Mouse (Mus musculus) myocyte (in vitro differentiated cells): Measurements from ENCODE around the gene Rnf114. TPM values are rescaled to one million over a fixed set of nuclear protein-coding genes. Genes with fewer than 3 reads are reported as not detected.

ENCODE experiments used
- H3K27me3 ChIP-seq: one replicate; pipeline ENCODE4 v1.6.1; 2011; ENCODE audit not compliant: control insufficient read depth, insufficient read depth, insufficient read length
- H3K36me3 ChIP-seq: one replicate; pipeline ENCODE4 v1.6.1; 2011; ENCODE audit not compliant: control insufficient read depth, insufficient read depth
- H3K4me2 ChIP-seq: one replicate; pipeline ENCODE4 v1.6.1; 2011; ENCODE audit warnings: low read depth, control low read depth
- H3K4me3 ChIP-seq: one replicate; pipeline ENCODE4 v1.5.1; 2011; ENCODE audit warnings: mild to moderate bottlenecking, control low read depth, moderate library complexity
- H3K79me2 ChIP-seq: one replicate; pipeline ENCODE4 v1.6.1; 2011; ENCODE audit not compliant: control insufficient read depth, insufficient read depth
- H3ac ChIP-seq: one replicate; pipeline ENCODE4 v1.6.1; 2011; ENCODE audit not compliant: control insufficient read depth, insufficient read length
- CEBPB ChIP-seq: IDR thresholded peaks from 2 replicates; pipeline ENCODE4 v1.6.1; 2011; ENCODE audit warnings: mild to moderate bottlenecking, moderate library complexity; ENCODE audit not compliant: poor library complexity, insufficient read depth, severe bottlenecking
- E2F4 ChIP-seq: IDR thresholded peaks from one replicate; pipeline ENCODE4 v1.6.1; 2011; ENCODE audit warnings: mild to moderate bottlenecking, control low read depth, moderate library complexity; ENCODE audit not compliant: insufficient read depth
- MAX ChIP-seq: IDR thresholded peaks from one replicate; pipeline ENCODE4 v1.6.1; 2011; ENCODE audit warnings: low read depth, mild to moderate bottlenecking, control low read depth
- MYOD1 ChIP-seq, 3 experiments: IDR thresholded peaks; one replicate each; pipeline ENCODE4 v1.6.1; 2011; ENCODE audit warnings: control low read depth in 2 of 3, low read depth in 2 of 3, mild to moderate bottlenecking in 2 of 3, moderate library complexity in 1 of 3; ENCODE audit not compliant: insufficient read length in 2 of 3, control insufficient read depth in 1 of 3
- MYOG ChIP-seq, 3 experiments: IDR thresholded peaks; one replicate each; pipeline ENCODE4 v1.6.1; 2011; ENCODE audit warnings: control low read depth in 2 of 3, low read depth in 2 of 3, mild to moderate bottlenecking in 2 of 3; ENCODE audit not compliant: insufficient read length in 2 of 3, control insufficient read depth in 1 of 3, insufficient read depth in 1 of 3
- POLR2A ChIP-seq: IDR thresholded peaks from one replicate; pipeline ENCODE4 v1.6.1; 2011; ENCODE audit warnings: low read depth, mild to moderate bottlenecking, control low read depth, moderate library complexity; ENCODE audit not compliant: insufficient read length
- POLR2AphosphoS2 ChIP-seq: IDR thresholded peaks from one replicate; pipeline ENCODE4 v1.6.1; 2011; ENCODE audit warnings: low read depth, control low read depth; ENCODE audit not compliant: insufficient read length
- REST ChIP-seq: IDR thresholded peaks from one replicate; pipeline ENCODE4 v1.6.1; 2011; ENCODE audit warnings: mild to moderate bottlenecking, control low read depth, moderate library complexity; ENCODE audit not compliant: insufficient read depth, insufficient read length
- SRF ChIP-seq: IDR thresholded peaks from one replicate; pipeline ENCODE4 v1.6.1; 2011; ENCODE audit warnings: low read depth; ENCODE audit not compliant: control insufficient read depth, insufficient read length
- TCF12 ChIP-seq: IDR thresholded peaks from one replicate; pipeline ENCODE4 v1.6.1; 2011; ENCODE audit warnings: mild to moderate bottlenecking, control low read depth; ENCODE audit not compliant: poor library complexity, insufficient read depth, severe bottlenecking
- TCF3 ChIP-seq: IDR thresholded peaks from one replicate; pipeline ENCODE4 v1.6.1; 2011; ENCODE audit warnings: low read depth, control low read depth; ENCODE audit not compliant: insufficient read length
- USF1 ChIP-seq: IDR thresholded peaks from one replicate; pipeline ENCODE4 v1.6.1; 2011; ENCODE audit warnings: low read depth, mild to moderate bottlenecking, control low read depth, moderate library complexity
- polyA plus RNA-seq: library from polyadenylated mRNA; unstranded; fragments of >200 nt; fragmentation: generic; extraction: Trizol; gene quantifications from one replicate; pipeline ENCODE4 v1.2.1, GENCODE M21; 2012; ENCODE audit warnings: missing spikeins

Gene Rnf114
- polyA plus RNA-seq, 1 experiment: 40.9 TPM

DNA sequence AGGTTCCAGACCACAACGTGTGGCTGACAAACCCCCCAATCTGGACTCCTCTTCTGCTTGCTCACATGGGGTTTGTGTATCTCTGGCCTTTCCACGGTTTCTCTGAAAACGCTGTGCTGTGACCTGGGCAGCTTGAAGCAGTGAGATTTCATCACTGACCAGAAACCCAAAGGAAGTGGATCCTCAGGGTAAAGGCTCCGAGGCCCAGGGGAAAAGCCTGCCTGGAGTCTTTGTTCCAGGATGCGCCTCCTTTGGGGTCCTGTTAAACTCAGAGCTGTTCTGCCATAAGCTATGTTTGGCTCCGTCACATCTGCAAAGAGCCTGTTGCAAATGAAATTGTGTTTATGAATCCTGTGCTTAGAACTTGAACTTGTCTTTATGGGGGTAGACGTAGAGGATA, 56.5 kb downstream of the Rnf114 start:
- H3K4me2 ChIP-seq: no peak overlapping the region
- no peak for TF ChIP-seq E2F4
- no peak for TF ChIP-seq TCF3
- no peak overlapping the region for H3ac ChIP-seq
- H3K36me3 ChIP-seq: no peaks in the 10 kb centered on the region
- no peaks in the 10 kb centered on the region for H3K79me2 ChIP-seq
- no peak overlapping the region for H3K4me3 ChIP-seq
- H3K27me3 ChIP-seq: no peaks in the 10 kb centered on the region

DNA sequence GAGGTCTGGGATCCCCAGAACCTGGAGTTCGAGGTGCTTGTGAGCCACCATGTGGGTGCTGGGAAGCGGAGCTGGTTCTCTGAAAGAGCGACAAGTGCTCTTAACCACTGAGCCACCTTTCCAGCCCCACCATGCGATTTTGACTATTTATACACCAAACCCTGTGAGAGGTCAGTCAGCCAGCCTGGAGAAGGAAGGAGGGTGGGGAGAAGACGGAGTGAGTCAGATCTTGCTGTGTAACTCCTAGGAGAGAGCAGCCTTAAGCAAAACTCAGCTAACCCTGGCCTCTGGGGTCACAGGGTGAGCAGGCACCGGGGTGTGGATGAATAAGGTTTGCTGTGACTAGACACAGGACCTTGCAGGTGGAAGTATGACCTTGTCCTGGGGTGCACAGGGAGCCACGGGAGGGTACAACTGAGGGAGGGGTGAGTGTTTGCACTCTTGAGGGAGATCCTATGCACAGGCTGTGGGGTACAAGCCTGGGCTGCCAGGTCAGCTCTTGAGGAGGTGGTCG, 58.0 kb downstream of the Rnf114 start:
- TF ChIP-seq USF1 (no peak), POLR2AphosphoS2 (no peak), SRF (no peak), REST (no peak)

DNA sequence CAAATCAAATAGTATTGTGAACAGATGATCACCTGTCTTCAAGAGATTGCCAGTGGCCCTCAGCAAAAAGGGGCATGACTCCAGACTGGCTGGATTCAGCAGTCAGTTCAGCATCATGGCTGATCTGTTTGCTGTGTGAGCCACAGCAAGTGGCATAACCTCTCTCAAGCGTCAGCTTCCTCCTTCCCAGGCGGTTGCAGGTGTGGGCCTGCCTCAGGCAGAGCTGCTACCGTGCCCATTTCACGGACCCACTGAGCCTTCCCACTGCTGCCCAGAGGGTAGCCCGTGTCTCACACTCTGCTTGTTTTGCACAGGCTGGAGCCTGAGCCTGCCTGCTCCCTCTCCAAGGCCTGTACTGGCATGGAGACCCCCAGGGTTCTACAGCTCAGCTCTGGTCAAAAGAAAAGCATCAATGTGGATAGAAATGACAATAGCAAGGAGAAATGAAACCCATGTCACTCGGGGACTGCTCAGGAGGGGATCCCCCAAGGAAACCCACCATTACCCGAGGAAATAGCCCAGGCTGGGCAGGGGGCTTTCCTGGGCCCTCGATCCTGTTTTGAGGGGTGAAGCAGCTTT, 59.0 kb downstream of the Rnf114 start:
- H3K79me2 ChIP-seq: no peaks in the 10 kb centered on the region
- H3K4me3 ChIP-seq: no peak overlapping the region
- H3K4me2 ChIP-seq: no peak overlapping the region
- TF ChIP-seq MAX (no peak), TCF12 (no peak), POLR2AphosphoS2 (no peak), REST (no peak), SRF (no peak), MYOG (IDR thresholded peaks at IDR 0.05; ENCODE audit: control insufficient read depth in 1 of 3, insufficient read depth in 1 of 3, insufficient read length in 2 of 3, low read depth in 2 of 3) (no peak), POLR2A (no peak), CEBPB (no peak)
- H3ac ChIP-seq: no peak overlapping the region
- H3K27me3 ChIP-seq: no peaks in the 10 kb centered on the region
- no peaks in the 10 kb centered on the region for H3K36me3 ChIP-seq

More for the DNA sequence above, 58.0 kb downstream of the Rnf114 start:
- Histone ChIP-seq H3ac (no peak overlapping the region), H3K79me2 (no peaks in the 10 kb centered on the region), H3K4me3 (no peak overlapping the region), H3K27me3 (no peaks in the 10 kb centered on the region), H3K36me3 (no peaks in the 10 kb centered on the region), H3K4me2 (no peak overlapping the region)

DNA sequence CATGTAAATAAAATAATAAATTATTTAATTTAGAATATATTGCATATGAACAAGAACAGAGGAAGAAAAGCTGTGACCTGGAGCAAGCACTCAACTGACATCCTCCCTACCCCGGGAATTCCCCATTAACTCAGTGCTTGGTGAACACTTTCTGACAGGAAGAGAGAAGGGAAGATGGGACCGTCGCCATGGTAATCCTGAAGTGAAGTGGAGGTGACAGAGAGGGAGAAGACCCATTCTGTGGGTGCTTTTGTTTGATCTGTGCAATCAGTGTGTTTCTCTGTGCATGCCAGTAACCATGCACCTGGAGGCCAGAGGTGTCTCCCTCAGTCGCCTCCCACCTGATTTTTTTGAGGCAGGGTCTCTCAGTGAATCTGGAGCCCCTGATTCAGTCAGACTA, 59.8 kb downstream of the Rnf114 start:
- Histone ChIP-seq H3K4me3 (no peak overlapping the region), H3K79me2 (no peaks in the 10 kb centered on the region), H3K36me3 (no peaks in the 10 kb centered on the region), H3ac (no peak overlapping the region), H3K27me3 (no peaks in the 10 kb centered on the region), H3K4me2 (peak overlapping the region; percentile 84)
- TF ChIP-seq SRF (no peak), E2F4 (no peak), POLR2AphosphoS2 (no peak)

DNA sequence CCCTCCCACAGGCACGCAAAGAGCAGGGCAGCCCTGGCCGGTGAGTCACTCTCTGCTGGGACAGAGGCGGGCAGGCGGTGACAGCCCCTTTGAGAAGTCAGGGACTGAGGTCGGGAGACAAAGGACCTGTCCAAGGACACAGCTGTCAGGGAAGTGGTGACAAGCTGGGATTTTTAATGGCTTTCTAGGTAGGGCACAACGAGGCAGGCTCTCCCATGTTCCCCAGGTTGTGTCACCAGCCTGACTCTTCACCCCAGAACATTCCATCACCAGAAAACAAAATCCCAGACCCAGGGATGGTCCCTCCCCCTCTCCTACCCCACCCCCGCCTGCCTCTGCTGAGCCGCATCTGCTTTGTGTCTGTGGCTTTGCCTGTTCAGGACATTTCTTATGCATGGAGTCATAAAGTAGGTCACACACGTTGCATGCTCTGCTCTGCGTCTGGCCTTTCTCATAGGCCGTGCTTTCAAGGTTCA, 60.5 kb downstream of the Rnf114 start:
- Histone ChIP-seq H3ac (no peak overlapping the region), H3K27me3 (no peaks in the 10 kb centered on the region), H3K79me2 (no peaks in the 10 kb centered on the region), H3K4me3 (peak overlapping the region; percentile 4), H3K36me3 (no peaks in the 10 kb centered on the region), H3K4me2 (peak overlapping the region; percentile 84)
- TF ChIP-seq MYOG (IDR thresholded peaks at IDR 0.05; ENCODE audit: control insufficient read depth in 1 of 3, insufficient read depth in 1 of 3, insufficient read length in 2 of 3, low read depth in 2 of 3) (peak in 2 of 3 experiments; percentile 29 to 71), CEBPB (no peak), MYOD1 (IDR thresholded peaks at IDR 0.05; ENCODE audit: control insufficient read depth in 1 of 3, insufficient read length in 2 of 3, low read depth in 2 of 3) (peak; percentile 4 to 54 (median 14)), TCF3 (peak; percentile 0), TCF12 (peak; percentile 11), POLR2A (peak; percentile 48), REST (no peak)

DNA sequence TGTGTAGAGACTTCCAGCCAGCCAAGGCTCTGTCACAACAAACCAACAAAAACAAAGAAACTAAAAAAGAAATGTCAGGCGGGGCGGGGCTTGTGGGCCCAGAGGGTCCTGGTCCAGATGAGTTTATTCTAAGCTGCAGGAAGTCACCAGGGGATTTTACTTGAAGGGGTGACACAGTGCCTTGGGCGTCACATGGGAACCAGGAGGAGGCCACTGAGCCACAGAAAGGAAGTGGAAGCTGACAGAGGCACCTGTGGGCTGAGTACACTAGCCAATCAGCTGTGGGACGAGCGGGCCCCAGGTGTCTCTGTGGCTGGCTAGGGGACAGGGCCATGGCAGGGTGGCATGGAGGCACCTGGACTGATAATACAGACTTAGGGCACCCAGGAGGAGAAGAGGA, 63.3 kb downstream of the Rnf114 start:
- no peak for TF ChIP-seq POLR2AphosphoS2
- TF ChIP-seq SRF: no peak
- no peak for TF ChIP-seq POLR2A
- no peak for TF ChIP-seq REST
- TF ChIP-seq E2F4: no peak
- no peak for TF ChIP-seq TCF12
- Histone ChIP-seq H3K4me3 (no peak overlapping the region), H3K27me3 (no peaks in the 10 kb centered on the region), H3K79me2 (no peaks in the 10 kb centered on the region), H3ac (no peak overlapping the region), H3K4me2 (no peak overlapping the region), H3K36me3 (no peaks in the 10 kb centered on the region)
